Mouse (Mus musculus) kidney, embryonic 16.5 days (tissue): ENCODE data around the gene Nhlrc2. TPM values are rescaled to one million over a fixed set of nuclear protein-coding genes. Genes with fewer than 3 reads are reported as not detected.

Experiments
- ATAC-seq: fragments of 200-750 bp; cut with Nextera tagmentation; 2 replicates; pipeline ENCODE4 v1.8.0; 2017; ENCODE audit warnings: moderate TSS enrichment; ENCODE audit not compliant: low FRiP score, low TSS enrichment
- H3K27ac ChIP-seq: fragments of 300-500 bp; sonication (generic); 2 replicates; pipeline ENCODE4 v1.5.1; 2014; ENCODE audit warnings: low read length
- H3K27me3 ChIP-seq: fragments of 300-500 bp; sonication (generic); 2 replicates; pipeline ENCODE4 v1.6.1; 2014; ENCODE audit warnings: low read length, control low read depth, mixed read lengths; ENCODE audit not compliant: insufficient read depth
- H3K36me3 ChIP-seq: fragments of 300-500 bp; sonication (generic); 2 replicates; pipeline ENCODE4 v1.6.1; 2014; ENCODE audit warnings: low read length, control low read depth, mixed read lengths; ENCODE audit not compliant: insufficient read depth
- H3K4me1 ChIP-seq: fragments of 300-500 bp; sonication (generic); 2 replicates; pipeline ENCODE4 v1.6.1; 2014; ENCODE audit warnings: low read length, control low read depth, mixed read lengths; ENCODE audit not compliant: insufficient read depth
- H3K4me2 ChIP-seq: fragments of 300-500 bp; sonication (generic); replicated peaks from 2 replicates; pipeline ENCODE4 v1.6.1; 2014; ENCODE audit warnings: low read depth, low read length
- H3K4me3 ChIP-seq: fragments of 300-500 bp; sonication (generic); 2 replicates; pipeline ENCODE4 v1.5.1; 2014; ENCODE audit warnings: mild to moderate bottlenecking, low read length
- H3K9ac ChIP-seq: fragments of 300-500 bp; sonication (generic); replicated peaks from 2 replicates; pipeline ENCODE4 v1.6.1; 2014; ENCODE audit warnings: low read length
- H3K9me3 ChIP-seq: fragments of 300-500 bp; sonication (generic); 2 replicates; pipeline ENCODE4 v1.6.1; 2016; ENCODE audit warnings: low read length, control low read depth
- WGBS: fragments of 180-500 bp; shearing (Covaris S2); extraction: QIAGEN DNeasy Blood & Tissue Kit; methylation state at CpG from one replicate; pipeline ENCODE4 v1.1.7; 2014; 5-methylcytosine and 5-hydroxymethylcytosine counted together
- polyA plus RNA-seq: library from polyadenylated mRNA; unstranded; fragments of >200 nt; fragmentation: Nextera tagmentation; extraction: Ambion mirVana; gene quantifications from 2 replicates; pipeline ENCODE4 v1.2.1, GENCODE M21; 2015

Gene Nhlrc2
- polyA plus RNA-seq, 1 experiment from 2014 or later, result 16.0 TPM

- H3K4me3 ChIP-seq, result no peak overlapping the region
- H3K4me2 ChIP-seq, result no peak overlapping the region
- no peaks in the 10 kb centered on the region for H3K9me3 ChIP-seq
- H3K36me3 ChIP-seq, result peaks cover 14% of the 10 kb centered on the region
- H3K9ac ChIP-seq, result no peak overlapping the region
- H3K27ac ChIP-seq, result no peak overlapping the region
- WGBS, result 73% methylated on average over 5 of the region's 5 CpGs
- peaks cover 2% of the 10 kb centered on the region; the same call in 1 of the 2 replicates for H3K4me1 ChIP-seq
- no peak for ATAC-seq
- no peaks in the 10 kb centered on the region for H3K27me3 ChIP-seq
Observed at GRCm38 (mm10) chr19:56581981-56582380, 33.9 kb downstream of the Nhlrc2 start.

DNA sequence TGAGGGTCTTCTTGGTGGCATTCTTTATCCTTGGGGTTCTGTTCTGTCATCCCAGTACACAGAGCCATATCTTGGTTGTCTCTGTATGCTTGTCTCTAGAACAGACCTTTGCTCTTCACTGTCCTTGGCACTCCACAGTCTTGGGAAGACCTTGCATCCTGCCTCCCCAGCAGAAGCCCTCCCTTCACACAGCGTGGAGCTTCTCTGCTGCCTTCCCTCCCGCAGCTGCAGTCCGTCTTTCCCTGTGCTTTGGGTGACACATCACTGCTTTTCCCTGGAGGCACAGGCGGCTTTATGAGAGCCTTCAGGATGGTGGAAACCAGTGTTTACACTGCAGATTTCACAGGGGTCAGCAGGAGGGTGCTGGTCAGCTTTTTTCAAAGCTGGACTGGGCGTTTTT is 35.7 kb downstream of the Nhlrc2 start:
- WGBS, result 37% methylated on average over 5 of the region's 5 CpGs
- H3K9me3 ChIP-seq, result no peaks in the 10 kb centered on the region
- no peak overlapping the region for H3K9ac ChIP-seq
- H3K4me1 ChIP-seq, result peaks cover 2% of the 10 kb centered on the region; the same call in 1 of the 2 replicates
- H3K4me3 ChIP-seq, result no peak overlapping the region
- H3K36me3 ChIP-seq, result peaks cover 12% of the 10 kb centered on the region
- H3K27me3 ChIP-seq, result no peaks in the 10 kb centered on the region
- H3K27ac ChIP-seq, result no peak overlapping the region
- H3K4me2 ChIP-seq, result no peak overlapping the region
- peak; percentile 75 for ATAC-seq

GRCm38 (mm10) chr19:56584288-56584687 is 36.2 kb downstream of the Nhlrc2 start:
- H3K36me3 ChIP-seq, result peaks cover 17% of the 10 kb centered on the region
- no peak overlapping the region for H3K4me3 ChIP-seq
- 83% methylated on average over 3 of the region's 3 CpGs for WGBS
- H3K27ac ChIP-seq, result no peak overlapping the region
- no peaks in the 10 kb centered on the region for H3K27me3 ChIP-seq
- no peaks in the 10 kb centered on the region for H3K9me3 ChIP-seq
- no peak for ATAC-seq
- H3K4me1 ChIP-seq, result peaks cover 2% of the 10 kb centered on the region; the same call in 1 of the 2 replicates
- H3K4me2 ChIP-seq, result no peak overlapping the region
- no peak overlapping the region for H3K9ac ChIP-seq

DNA sequence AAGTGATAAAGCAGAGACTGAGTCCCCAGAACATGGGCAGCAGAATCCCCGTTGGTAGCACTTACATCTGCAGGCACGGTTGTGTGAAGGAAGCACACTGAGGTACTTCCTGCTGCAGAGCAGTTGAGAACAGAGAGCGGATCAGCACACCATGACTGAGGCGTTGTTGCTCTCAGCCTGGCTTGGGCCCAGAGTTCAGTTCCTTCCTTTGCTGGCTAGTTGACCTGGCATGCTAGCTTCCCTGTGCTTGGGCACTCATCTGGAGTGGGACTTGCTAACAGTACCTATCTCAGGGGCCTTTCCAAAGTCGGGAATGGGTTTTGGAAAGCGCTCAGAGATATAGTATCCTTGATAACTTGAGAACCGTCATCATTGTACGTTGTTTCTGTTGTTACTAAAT is 38.3 kb downstream of the Nhlrc2 start:
- H3K4me2 ChIP-seq, result no peak overlapping the region
- H3K36me3 ChIP-seq, result peaks cover 29% of the 10 kb centered on the region
- no peak overlapping the region for H3K27ac ChIP-seq
- H3K4me3 ChIP-seq, result no peak overlapping the region
- WGBS, result 80% methylated on average over 8 of the region's 8 CpGs
- no peaks in the 10 kb centered on the region for H3K9me3 ChIP-seq
- H3K4me1 ChIP-seq, result peaks cover 2% of the 10 kb centered on the region; the same call in 1 of the 2 replicates
- H3K9ac ChIP-seq, result no peak overlapping the region
- no peak for ATAC-seq
- no peaks in the 10 kb centered on the region for H3K27me3 ChIP-seq

GRCm38 (mm10) chr19:56588205-56588626 is 40.2 kb downstream of the Nhlrc2 start:
- peaks cover 8% of the 10 kb centered on the region for H3K4me1 ChIP-seq
- WGBS, result 77% methylated on average over 6 of the region's 6 CpGs
- no peak overlapping the region for H3K9ac ChIP-seq
- H3K36me3 ChIP-seq, result peaks cover 42% of the 10 kb centered on the region
- H3K27ac ChIP-seq, result no peak overlapping the region
- no peaks in the 10 kb centered on the region for H3K27me3 ChIP-seq
- H3K4me2 ChIP-seq, result no peak overlapping the region
- H3K9me3 ChIP-seq, result no peaks in the 10 kb centered on the region
- no peak for ATAC-seq
- H3K4me3 ChIP-seq, result no peak overlapping the region

GRCm38 (mm10) chr19:56589008-56589407 is 40.9 kb downstream of the Nhlrc2 start:
- no peak overlapping the region for H3K4me2 ChIP-seq
- no peak overlapping the region for H3K27ac ChIP-seq
- no peak overlapping the region for H3K4me3 ChIP-seq
- ATAC-seq, result no peak
- WGBS, result 86% methylated on average over 6 of the region's 6 CpGs
- no peaks in the 10 kb centered on the region for H3K9me3 ChIP-seq
- peaks cover 47% of the 10 kb centered on the region for H3K36me3 ChIP-seq
- H3K27me3 ChIP-seq, result no peaks in the 10 kb centered on the region
- H3K9ac ChIP-seq, result no peak overlapping the region
- H3K4me1 ChIP-seq, result peaks cover 8% of the 10 kb centered on the region

- ATAC-seq, result no peak
- Histone ChIP-seq H3K36me3 (peaks cover 48% of the 10 kb centered on the region), H3K9ac (no peak overlapping the region), H3K4me1 (peaks cover 8% of the 10 kb centered on the region), H3K27ac (no peak overlapping the region), H3K9me3 (no peaks in the 10 kb centered on the region), H3K27me3 (no peaks in the 10 kb centered on the region), H3K4me2 (no peak overlapping the region), H3K4me3 (no peak overlapping the region)
- 93% methylated on average over 5 of the region's 5 CpGs for WGBS
Observed at GRCm38 (mm10) chr19:56589455-56589854, 41.4 kb downstream of the Nhlrc2 start.

- 87% methylated on average over 3 of the region's 3 CpGs for WGBS
- Histone ChIP-seq H3K27me3 (no peaks in the 10 kb centered on the region), H3K36me3 (peaks cover 54% of the 10 kb centered on the region), H3K4me3 (no peak overlapping the region), H3K4me1 (peaks cover 8% of the 10 kb centered on the region; the same call in 1 of the 2 replicates), H3K27ac (no peak overlapping the region), H3K9me3 (no peaks in the 10 kb centered on the region), H3K9ac (no peak overlapping the region), H3K4me2 (no peak overlapping the region)
- ATAC-seq, result no peak
Observed at GRCm38 (mm10) chr19:56590250-56590649, 42.2 kb downstream of the Nhlrc2 start.

GRCm38 (mm10) chr19:56592472-56592871 is 44.4 kb downstream of the Nhlrc2 start:
- 62% methylated on average over 9 of the region's 9 CpGs for WGBS
- H3K27ac ChIP-seq, result no peak overlapping the region; the same call in 1 of the 2 replicates

DNA sequence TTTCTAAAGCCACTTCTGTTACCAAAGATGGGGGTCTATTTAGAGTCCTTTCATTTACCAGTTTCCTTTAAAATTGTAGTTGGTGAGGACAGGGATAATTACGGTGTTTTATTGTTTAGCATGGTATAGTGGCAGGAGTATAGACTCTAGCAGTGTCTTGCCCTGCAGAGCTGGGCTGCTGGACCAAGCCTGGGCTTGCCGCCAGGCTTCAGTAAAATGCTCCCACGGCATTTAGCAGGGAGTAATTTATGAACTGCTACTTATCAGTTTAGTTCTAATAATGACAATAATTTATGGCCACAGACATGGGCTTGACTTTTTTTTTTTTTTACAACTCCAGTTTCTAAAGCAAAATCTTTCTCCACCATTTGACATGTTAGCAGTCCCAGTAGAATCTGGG is 51.9 kb downstream of the Nhlrc2 start:
- H3K27me3 ChIP-seq, result no peaks in the 10 kb centered on the region
- WGBS, result 26% methylated on average over 3 of the region's 3 CpGs
- H3K4me3 ChIP-seq, result no peak overlapping the region
- no peak overlapping the region for H3K27ac ChIP-seq
- H3K4me1 ChIP-seq, result peaks cover 38% of the 10 kb centered on the region
- no peak overlapping the region for H3K4me2 ChIP-seq
- ATAC-seq, result no peak
- no peak overlapping the region for H3K9ac ChIP-seq
- H3K36me3 ChIP-seq, result peaks cover 19% of the 10 kb centered on the region
- H3K9me3 ChIP-seq, result 0 out of 2 replicates have a peak, but pooled peaks cover 5% of the 10 kb centered on the region

More at GRCm38 (mm10) chr19:56592472-56592871, 44.4 kb downstream of the Nhlrc2 start:
- H3K9ac ChIP-seq, result no peak overlapping the region
- peaks cover 8% of the 10 kb centered on the region; the same call in 1 of the 2 replicates for H3K4me1 ChIP-seq
- H3K36me3 ChIP-seq, result peaks cover 64% of the 10 kb centered on the region
- no peak overlapping the region for H3K4me3 ChIP-seq
- H3K4me2 ChIP-seq, result no peak overlapping the region
- ATAC-seq, result 0 out of 2 replicates have a peak, but pooled peaks have one; percentile 51
- H3K27me3 ChIP-seq, result no peaks in the 10 kb centered on the region
- no peaks in the 10 kb centered on the region for H3K9me3 ChIP-seq
